Mouse (Mus musculus): ENCODE measurements around the gene Trappc1. TPM values are rescaled to one million over a fixed set of nuclear protein-coding genes. Genes with fewer than 3 reads are reported as not detected.
A peak's percentile ranks its signal among the peaks of the same experiment; 100 is the strongest.

Gene Trappc1
- polyA plus RNA-seq, 1 experiment = 62.5 TPM

DNA sequence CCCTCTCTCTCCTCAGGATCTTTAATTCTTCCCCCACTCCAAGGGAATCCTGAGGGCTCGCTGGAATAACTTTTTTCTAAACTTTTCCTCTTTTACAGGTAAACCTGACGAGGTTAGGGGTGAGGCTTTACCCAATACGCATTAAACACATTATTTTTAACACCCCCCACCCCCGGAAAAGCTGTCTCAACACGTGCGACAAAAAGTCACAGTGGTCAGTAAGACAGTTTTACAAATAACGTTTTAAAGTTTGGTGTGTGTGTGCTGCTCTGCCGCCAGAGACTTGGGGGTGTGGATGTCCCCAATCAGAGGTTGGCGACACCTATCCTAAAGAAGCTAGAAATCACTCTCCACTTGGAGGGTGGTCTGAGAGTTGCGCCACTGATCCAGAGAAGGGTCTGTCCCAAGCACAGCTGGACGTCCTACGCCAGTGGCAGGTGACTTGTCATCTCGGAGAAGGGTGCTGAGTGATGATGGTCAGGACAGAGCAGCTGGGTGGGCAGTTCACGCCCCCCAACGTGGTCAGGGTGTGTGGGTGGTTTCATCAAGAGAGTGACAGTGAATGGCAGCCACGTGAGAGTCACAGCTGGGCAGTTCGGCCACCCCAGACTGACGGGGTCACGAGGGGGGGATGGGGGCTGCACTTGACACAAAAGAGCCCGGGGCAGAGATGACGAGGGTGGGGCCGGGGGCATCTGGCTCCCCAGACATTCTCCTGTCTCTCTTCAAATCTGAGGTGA is 44.0 kb downstream of the Trappc1 start:
- Histone ChIP-seq H3K4me1 (replicated peaks; ENCODE audit: control insufficient read depth, insufficient read depth, low read length) (peaks cover 44% of the 10 kb centered on the region), H3K4me3 (ENCODE audit: control insufficient read depth, insufficient read depth, low read length) (peak overlapping the region; percentile 90), H3K36me3 (ENCODE audit: control insufficient read depth, insufficient read depth, low read length) (peaks cover 2% of the 10 kb centered on the region; the same call in 1 of the 2 replicates), H3K27ac (ENCODE audit: control insufficient read depth, insufficient read depth, low read length) (peak overlapping the region; percentile 89), H3K27me3 (ENCODE audit: control insufficient read depth, insufficient read depth, low read length) (no peaks in the 10 kb centered on the region)
- TF ChIP-seq CTCF (IDR thresholded peaks at IDR 0.05; ENCODE audit: borderline replicate concordance, control insufficient read depth, extremely low read depth, insufficient read depth, low read length, poor library complexity) (no peak), POLR2A (IDR thresholded peaks at IDR 0.05; ENCODE audit: control insufficient read depth, extremely low read depth, insufficient read depth, low read length, poor library complexity) (no peak)
- peak; percentile 31 for DNase-seq
- under 1% methylated on average over 22 of the region's 22 CpGs for whole genome bisulfite sequencing

- TF ChIP-seq POLR2A (IDR thresholded peaks at IDR 0.05; ENCODE audit: control insufficient read depth, extremely low read depth, insufficient read depth, low read length, poor library complexity) = no peak
- no peak for TF ChIP-seq CTCF (IDR thresholded peaks at IDR 0.05; ENCODE audit: borderline replicate concordance, control insufficient read depth, extremely low read depth, insufficient read depth, low read length, poor library complexity)
- Histone ChIP-seq H3K4me1 (replicated peaks; ENCODE audit: control insufficient read depth, insufficient read depth, low read length) (peaks cover 44% of the 10 kb centered on the region), H3K27me3 (ENCODE audit: control insufficient read depth, insufficient read depth, low read length) (no peaks in the 10 kb centered on the region), H3K27ac (ENCODE audit: control insufficient read depth, insufficient read depth, low read length) (peak overlapping the region; percentile 89), H3K36me3 (ENCODE audit: control insufficient read depth, insufficient read depth, low read length) (no peaks in the 10 kb centered on the region), H3K4me3 (ENCODE audit: control insufficient read depth, insufficient read depth, low read length) (peak overlapping the region; percentile 90)
- under 1% methylated on average over 97 of the region's 106 CpGs for WGBS
- DNase-seq = peak; percentile 50
Observed at GRCm38 (mm10) chr11:69368356-69369214, 44.8 kb downstream of the Trappc1 start.

DNA sequence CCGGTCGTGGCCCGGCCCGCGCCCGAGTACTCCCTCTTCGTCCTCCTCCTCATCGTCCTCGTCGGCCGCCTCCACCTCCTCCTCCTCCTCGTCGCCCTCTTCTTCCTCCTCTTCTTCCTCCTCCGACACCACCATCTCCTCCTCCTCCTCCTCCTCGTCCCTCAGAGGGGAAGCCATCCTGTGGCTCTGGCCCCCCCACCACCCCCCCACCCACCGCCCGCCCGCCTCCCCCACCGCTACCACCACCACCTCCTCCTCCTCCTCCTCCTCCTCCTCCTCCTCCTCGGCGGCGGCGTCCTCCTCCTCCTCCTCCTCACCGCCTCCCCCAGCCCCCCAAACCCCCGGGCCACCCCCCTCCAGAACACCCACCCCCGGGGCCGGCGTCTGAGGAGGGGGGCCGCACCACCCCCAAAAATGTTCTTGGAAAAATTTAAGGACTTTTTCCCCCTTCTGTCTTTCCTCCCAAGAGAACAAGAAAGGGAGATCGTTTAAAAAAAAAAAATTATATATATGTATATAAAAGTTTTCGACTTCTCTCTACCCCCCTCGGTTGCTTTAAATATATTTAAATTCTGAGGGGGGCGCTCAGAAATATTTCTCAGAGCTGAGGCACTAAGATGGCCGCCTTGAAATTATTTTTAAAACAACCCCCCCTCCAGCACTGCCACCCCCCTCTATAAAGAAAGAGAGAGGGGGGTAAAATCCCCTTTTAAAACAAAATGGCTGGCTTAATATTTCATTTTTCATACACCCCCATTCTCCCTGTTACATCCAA is 45.6 kb downstream of the Trappc1 start, which contains the start of gene Chd3:
TSS of gene Chd3 (minus strand) at position 192 of the 775 bp plus-strand sequence.
- peak within 1 kb of the TSS; percentile 90 for H3K4me3 ChIP-seq (ENCODE audit: control insufficient read depth, insufficient read depth, low read length)
- H3K27me3 ChIP-seq (ENCODE audit: control insufficient read depth, insufficient read depth, low read length) = no peaks in the 10 kb centered on the region
- DNase-seq = no peak
- H3K36me3 ChIP-seq (ENCODE audit: control insufficient read depth, insufficient read depth, low read length) = no peaks in the 10 kb centered on the region
- peak within 1 kb of the TSS; percentile 89 for H3K27ac ChIP-seq (ENCODE audit: control insufficient read depth, insufficient read depth, low read length)
- H3K4me1 ChIP-seq (replicated peaks; ENCODE audit: control insufficient read depth, insufficient read depth, low read length) = peaks cover 44% of the 10 kb centered on the region
- WGBS = under 1% methylated on average over 22 of the region's 34 CpGs
- TF ChIP-seq CTCF (IDR thresholded peaks at IDR 0.05; ENCODE audit: borderline replicate concordance, control insufficient read depth, extremely low read depth, insufficient read depth, low read length, poor library complexity) (no peak), POLR2A (IDR thresholded peaks at IDR 0.05; ENCODE audit: control insufficient read depth, extremely low read depth, insufficient read depth, low read length, poor library complexity) (no peak)

GRCm38 (mm10) chr11:69369990-69370816 is 46.4 kb downstream of the Trappc1 start:
- H3K4me1 ChIP-seq (replicated peaks; ENCODE audit: control insufficient read depth, insufficient read depth, low read length) = peaks cover 39% of the 10 kb centered on the region
- H3K4me3 ChIP-seq (ENCODE audit: control insufficient read depth, insufficient read depth, low read length) = no peak overlapping the region
- no peak for DNase-seq
- no peaks in the 10 kb centered on the region for H3K36me3 ChIP-seq (ENCODE audit: control insufficient read depth, insufficient read depth, low read length)
- H3K27ac ChIP-seq (ENCODE audit: control insufficient read depth, insufficient read depth, low read length) = no peak overlapping the region; the same call in 1 of the 2 replicates
- TF ChIP-seq CTCF (IDR thresholded peaks at IDR 0.05; ENCODE audit: borderline replicate concordance, control insufficient read depth, extremely low read depth, insufficient read depth, low read length, poor library complexity) = no peak
- TF ChIP-seq POLR2A (IDR thresholded peaks at IDR 0.05; ENCODE audit: control insufficient read depth, extremely low read depth, insufficient read depth, low read length, poor library complexity) = no peak
- WGBS = 38% methylated on average over 2 of the region's 2 CpGs
- no peaks in the 10 kb centered on the region for H3K27me3 ChIP-seq (ENCODE audit: control insufficient read depth, insufficient read depth, low read length)

GRCm38 (mm10) chr11:69370817-69371215 is 47.0 kb downstream of the Trappc1 start:
- no peaks in the 10 kb centered on the region for H3K27me3 ChIP-seq (ENCODE audit: control insufficient read depth, insufficient read depth, low read length)
- no peak overlapping the region for H3K4me3 ChIP-seq (ENCODE audit: control insufficient read depth, insufficient read depth, low read length)
- no peak overlapping the region; the same call in 1 of the 2 replicates for H3K27ac ChIP-seq (ENCODE audit: control insufficient read depth, insufficient read depth, low read length)
- H3K36me3 ChIP-seq (ENCODE audit: control insufficient read depth, insufficient read depth, low read length) = no peaks in the 10 kb centered on the region
- 89% methylated on average over 9 of the region's 9 CpGs for WGBS
- DNase-seq = no peak
- TF ChIP-seq POLR2A (IDR thresholded peaks at IDR 0.05; ENCODE audit: control insufficient read depth, extremely low read depth, insufficient read depth, low read length, poor library complexity) (no peak), CTCF (IDR thresholded peaks at IDR 0.05; ENCODE audit: borderline replicate concordance, control insufficient read depth, extremely low read depth, insufficient read depth, low read length, poor library complexity) (no peak)
- H3K4me1 ChIP-seq (replicated peaks; ENCODE audit: control insufficient read depth, insufficient read depth, low read length) = peaks cover 35% of the 10 kb centered on the region
